Mouse (Mus musculus) adrenal gland, postnatal 25 days (tissue): ENCODE measurements around the gene Vmp1. TPM values are rescaled to one million over a fixed set of nuclear protein-coding genes. Genes with fewer than 3 reads are reported as not detected.
A peak's percentile ranks its signal among the peaks of the same experiment; 100 is the strongest.

Experiments used
- DNase-seq: peaks from one replicate; pipeline ENCODE4 v3.0.0; 2021; ENCODE audit warnings: mixed read lengths
- long read RNA-seq: library from polyadenylated mRNA; stranded (forward); transcript quantifications from one replicate; pipeline ENCODE4 v2.0.0, GENCODE M21; 2021
- total RNA-seq: library from RNA; stranded (reverse); gene quantifications from 2 replicates; pipeline ENCODE4 v1.2.3, GENCODE M21; 2021

Vmp1 gene
- 105 and 162 TPM in 2 replicates for total RNA-seq
- long read RNA-seq, transcript Vmp1-206 (2 exons, 931 nt) = minor isoform, 6 of 190 reads
- long read RNA-seq, transcript Vmp1-201 (12 exons, 2,787 nt) = major isoform, 150 of 190 reads
- long read RNA-seq, partial matches to known transcripts = 4 of 190 reads
- long read RNA-seq, other reads (novel, unspliced or antisense) = 30 of 190 reads

GRCm38 (mm10) chr11:86683395-86684125 lies at the start of gene Vmp1, which contains the start of gene Ptrh2:
Gene Vmp1, minus strand, starts transcription at chr11:86683836.
Gene Ptrh2, plus strand, starts transcription at chr11:86683985.
- peak; percentile 94 for DNase-seq

DNA sequence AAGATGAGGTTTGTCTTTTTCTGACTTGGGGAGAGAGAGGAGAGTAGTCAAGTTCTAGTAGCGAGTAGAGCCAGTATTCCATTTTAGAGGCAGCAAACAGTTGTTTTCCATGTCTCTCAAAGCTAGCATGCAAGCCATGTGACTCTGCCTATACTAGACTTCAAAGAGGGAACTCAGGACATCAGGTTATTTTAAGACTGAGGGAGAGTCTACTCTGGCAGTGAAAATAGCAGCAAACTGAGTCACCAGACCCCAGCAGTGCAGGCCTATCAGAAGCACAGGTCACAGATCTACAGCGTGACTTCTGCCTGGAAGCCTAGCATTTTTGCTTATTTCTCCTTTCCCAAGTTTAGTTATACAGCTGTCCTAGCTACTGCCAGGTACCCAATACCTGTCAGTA lies 47.8 kb upstream of the Vmp1 start:
- DNase-seq = no peak

DNA sequence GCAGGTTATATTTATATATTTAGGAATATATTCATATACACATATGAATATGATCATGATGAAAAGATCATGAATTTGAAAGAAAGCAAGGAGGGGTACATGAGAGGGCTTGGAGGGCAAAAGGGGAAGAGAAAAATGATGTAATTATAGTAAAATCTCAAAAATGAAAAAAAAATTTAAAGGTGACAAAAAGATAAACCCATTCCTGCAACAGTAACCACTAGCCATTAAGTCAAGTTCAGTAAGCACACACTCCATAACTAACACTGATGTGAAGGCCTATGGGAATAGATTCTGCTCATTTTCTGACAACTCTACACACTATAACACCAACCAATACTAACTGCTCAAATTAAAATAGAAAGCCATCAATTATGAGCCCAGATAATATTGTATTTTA lies 42.0 kb upstream of the Vmp1 start:
- DNase-seq = no peak

- no peak for DNase-seq
These were observed 41.3 kb upstream of the Vmp1 start for GRCm38 (mm10) chr11:86724982-86725381.

- no peak for DNase-seq
These were observed 40.4 kb upstream of the Vmp1 start for GRCm38 (mm10) chr11:86724004-86724403.

DNA sequence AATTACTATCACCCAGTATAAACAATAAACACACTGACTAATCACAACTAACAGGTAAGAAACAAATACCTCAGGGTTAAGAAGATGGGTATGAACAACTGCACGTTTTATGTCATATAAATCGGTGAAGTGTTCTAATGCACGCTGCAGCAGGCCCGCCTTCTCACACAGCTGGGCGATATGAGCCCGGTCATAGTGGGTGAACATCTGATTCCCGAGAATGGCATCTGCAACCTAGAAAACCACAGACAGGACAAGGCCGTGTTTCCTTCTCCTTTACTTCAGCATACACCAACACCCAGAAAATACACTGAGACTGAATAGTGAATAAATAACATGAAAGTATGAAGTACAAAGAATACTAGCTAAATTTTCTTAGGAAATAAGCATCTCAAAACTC lies 35.8 kb upstream of the Vmp1 start:
- DNase-seq = no peak

GRCm38 (mm10) chr11:86718369-86718768 lies 34.7 kb upstream of the Vmp1 start:
- DNase-seq = no peak

GRCm38 (mm10) chr11:86717306-86718065 lies 33.9 kb upstream of the Vmp1 start:
- DNase-seq = no peak

DNA sequence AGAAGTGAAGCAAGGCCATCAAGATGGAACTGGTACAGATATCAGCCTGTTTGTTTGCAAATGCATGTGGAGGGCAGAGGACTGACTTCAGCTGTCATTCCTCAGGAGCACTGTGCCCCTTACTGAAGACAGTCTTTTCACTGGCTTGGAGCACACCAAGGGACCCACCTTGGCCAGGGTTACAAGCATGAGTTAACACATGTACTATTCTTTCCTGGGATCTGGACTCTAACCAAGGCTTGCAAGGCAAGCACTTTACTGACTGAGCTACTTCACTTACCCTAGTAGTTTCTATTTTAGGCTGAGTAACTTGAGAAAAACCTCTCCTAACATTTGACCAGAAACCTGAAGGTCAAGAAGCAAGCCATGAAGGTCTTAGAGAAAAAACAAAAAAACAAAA lies 31.0 kb upstream of the Vmp1 start:
- DNase-seq = no peak

- DNase-seq = no peak
These were observed 17.5 kb upstream of the Vmp1 start for GRCm38 (mm10) chr11:86701151-86701550.

DNA sequence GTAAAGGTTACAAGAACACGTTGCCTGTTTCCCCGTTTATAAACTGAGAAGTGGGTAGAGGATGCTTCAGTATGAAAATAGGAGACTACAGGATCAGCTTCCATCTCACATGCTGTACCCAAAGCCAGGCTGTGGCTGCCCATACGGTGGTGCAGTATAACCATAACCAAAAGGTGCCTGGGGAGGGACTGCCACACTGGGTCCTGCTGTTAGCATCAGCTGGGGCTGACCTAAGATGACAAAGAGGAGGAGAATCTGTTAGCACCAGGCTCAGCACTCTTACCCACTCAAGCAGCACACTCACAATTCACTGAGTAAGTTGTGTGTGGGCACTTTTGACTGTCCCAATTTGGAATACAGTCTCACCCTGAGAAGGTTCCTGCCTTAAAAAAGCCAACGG lies 11.8 kb upstream of the Vmp1 start:
- no peak for DNase-seq

DNA sequence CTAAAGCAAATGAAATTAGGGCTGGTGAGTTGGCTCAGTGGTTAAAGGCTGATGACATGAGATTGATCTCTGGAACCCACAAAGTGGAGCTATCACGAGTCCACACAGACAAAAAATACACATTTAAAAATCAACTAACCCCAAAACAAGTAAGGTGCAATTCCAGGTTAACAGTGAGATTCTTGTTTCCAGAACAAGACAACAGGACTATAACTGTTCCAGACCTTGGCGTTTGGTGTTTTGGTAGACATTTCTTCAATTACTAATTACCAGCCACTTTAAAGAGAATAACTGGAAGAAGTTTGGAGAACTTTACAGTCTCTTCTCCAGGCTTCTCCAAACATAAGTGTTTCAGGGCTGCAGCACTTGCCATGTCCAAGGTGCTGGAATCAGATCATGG lies 8.9 kb upstream of the Vmp1 start:
- no peak for DNase-seq

- DNase-seq = no peak
These were observed 8.3 kb upstream of the Vmp1 start for GRCm38 (mm10) chr11:86691956-86692355.

GRCm38 (mm10) chr11:86691482-86691881 lies 7.8 kb upstream of the Vmp1 start:
- no peak for DNase-seq

DNA sequence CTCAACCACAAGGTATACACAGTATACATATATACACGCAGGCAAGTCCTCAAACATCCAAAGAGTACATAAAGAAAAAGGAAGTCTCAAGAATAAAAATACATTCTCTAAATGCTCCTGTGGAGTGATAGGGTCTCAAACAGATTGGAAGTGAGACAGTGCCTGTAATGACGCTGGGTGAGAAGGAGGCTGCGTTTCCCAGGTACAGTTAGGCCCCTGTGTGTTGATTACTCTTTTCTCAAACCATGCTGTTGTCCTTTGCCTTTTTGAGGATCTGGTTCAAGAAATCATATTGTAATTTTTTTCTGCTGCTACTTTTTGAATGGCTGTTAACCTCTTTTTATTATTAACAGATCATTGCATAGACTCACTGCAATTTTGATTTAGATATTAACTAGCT lies 6.7 kb upstream of the Vmp1 start:
- no peak for DNase-seq

DNA sequence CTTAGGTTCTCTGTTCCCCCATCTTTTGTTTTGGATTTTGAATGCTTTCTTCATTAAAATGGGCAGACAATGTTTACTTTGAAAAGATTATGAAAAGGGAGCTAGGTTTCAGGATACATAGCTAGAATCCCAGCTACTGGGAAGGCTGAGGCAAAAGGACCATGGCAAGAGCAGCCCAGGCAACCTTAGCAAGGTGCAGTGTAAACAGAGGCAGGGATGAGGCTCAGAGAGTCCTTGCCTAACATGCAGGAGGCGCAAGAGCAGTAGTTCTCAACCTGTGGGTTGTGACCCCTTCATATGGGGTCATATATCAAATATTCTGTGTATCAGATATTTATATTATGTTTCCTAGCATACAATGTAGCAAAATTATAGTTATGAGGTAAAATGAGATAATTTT lies 1.7 kb upstream of the Vmp1 start:
- no peak for DNase-seq

DNA sequence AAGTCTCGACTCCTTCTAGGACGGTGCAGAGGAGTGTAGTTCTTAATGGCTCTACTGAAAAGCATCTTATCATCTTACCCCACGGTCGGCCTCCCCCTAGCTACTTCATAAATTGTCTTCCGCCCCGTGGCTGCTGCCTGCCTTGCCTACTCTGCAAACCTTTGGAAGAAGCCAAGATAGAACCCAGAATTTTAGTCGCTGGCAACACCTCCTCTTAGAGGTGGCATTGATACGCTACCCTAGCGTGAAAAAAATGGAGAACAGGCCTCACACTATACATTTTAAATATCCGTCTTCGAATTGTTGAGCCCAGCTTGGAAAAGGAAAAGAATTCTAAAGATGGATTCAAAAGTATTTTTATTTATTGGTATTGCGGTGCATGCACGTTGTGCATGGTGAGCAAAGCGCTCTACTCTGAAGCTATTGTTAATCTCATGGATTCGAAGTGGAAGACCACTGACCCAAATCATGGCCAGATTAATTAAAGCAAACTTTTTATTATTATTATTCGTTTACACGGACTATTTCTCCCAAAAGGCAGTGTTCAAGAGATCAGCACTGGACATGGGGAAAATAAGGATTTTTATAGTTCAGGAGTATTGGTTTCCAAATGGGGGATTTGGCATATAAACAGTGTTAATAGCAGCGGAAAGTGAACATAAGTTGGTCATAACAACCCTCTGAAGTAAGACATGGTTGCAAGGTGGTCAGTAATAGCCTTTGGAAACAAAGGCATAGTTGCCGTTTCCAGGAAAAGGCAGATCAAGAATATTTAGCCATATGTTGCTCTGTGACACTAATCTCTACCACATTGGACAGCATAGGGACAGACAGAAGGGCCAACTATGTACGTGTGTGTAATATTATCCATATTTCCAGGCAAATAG lies 733 bp upstream of the Vmp1 start:
- DNase-seq = no peak

- no peak for DNase-seq
These were observed 775 bp downstream of the Vmp1 start for GRCm38 (mm10) chr11:86682861-86683260.

DNA sequence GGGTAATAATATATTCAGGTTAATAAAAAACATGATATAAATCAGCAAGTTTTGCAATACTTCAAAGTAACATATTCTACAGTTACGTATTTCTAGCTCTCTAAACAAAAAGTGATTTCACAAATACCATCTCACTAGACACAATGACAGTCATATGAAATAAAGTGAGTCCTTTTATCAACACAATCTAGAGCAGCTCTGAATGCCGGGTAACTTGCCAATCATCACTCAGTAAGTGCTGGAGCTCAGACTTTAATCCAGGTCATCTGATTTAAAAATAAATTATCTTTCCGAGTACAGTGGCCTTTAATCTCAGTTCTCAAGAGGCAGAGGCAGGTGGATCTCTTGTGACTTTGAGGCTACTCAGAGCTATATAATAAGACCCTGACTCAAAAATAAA lies 2.2 kb downstream of the Vmp1 start:
- no peak for DNase-seq

- DNase-seq = no peak
These were observed 2.9 kb downstream of the Vmp1 start for GRCm38 (mm10) chr11:86680729-86681128.

- DNase-seq = no peak
These were observed 4.7 kb downstream of the Vmp1 start for GRCm38 (mm10) chr11:86678957-86679356.

GRCm38 (mm10) chr11:86675520-86675919 lies 8.1 kb downstream of the Vmp1 start:
- DNase-seq = no peak
